Mouse (Mus musculus): ENCODE results near the gene Wrnip1. TPM values are rescaled to one million over a fixed set of nuclear protein-coding genes. Genes with fewer than 3 reads are reported as not detected.
A peak's percentile ranks its signal among the peaks of the same experiment; 100 is the strongest.

Gene Wrnip1
- total RNA-seq, 2 experiments from 2014 or later, result 62.1 to 63.7 TPM

DNA sequence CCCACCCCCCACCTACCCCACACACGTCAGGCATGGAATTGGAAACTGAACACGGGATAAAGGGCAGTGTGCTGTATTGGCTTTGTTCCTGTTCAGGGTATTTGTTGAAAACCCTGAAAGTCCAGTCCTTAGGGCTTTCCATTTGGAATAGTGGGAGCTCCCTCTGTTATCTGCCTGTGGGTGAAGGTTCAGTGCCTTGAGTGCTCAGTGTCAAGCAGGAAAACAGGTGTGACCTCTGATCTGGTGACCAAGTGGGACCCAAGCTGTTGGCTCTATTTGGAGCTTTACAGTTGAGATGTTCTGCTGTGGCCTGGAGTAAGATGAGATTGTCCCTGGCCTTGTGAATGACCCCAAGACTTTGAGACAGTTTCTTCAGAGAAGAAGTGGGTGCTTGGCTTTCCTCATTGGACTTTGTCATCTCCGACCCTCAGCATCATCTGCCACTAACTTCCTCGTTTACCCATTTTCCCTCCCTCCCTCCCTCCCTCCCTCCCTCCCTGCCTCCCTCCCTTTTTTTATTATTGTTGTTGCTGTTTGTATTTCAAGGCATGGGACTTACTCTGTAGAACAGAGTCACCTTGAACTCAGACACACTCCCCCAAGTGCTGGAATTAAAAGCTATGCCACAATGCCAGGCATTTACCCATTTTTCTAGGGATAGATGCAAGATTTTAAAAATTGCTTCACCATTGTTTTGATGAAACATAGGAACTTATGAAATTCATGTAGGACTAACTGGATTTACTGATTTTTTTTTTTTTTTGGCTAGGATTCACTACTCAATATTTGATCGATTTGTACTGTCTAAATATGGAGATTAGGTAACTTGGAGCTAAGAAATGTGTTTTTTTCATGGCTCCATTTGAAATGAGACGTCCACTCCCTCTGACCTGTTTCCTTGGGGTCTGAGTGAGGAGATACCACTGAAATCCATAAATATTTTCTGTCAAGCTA lies 22.8 kb downstream of the Wrnip1 start:
- DNase-seq (ENCODE audit: low spot score in 2 of 2), result no peak
- Histone ChIP-seq H3K4me3 (no peak overlapping the region), H3K27ac (no peak overlapping the region)
- TF ChIP-seq CTCF (conservative IDR thresholded peaks at IDR 0.05), result no peak

DNA sequence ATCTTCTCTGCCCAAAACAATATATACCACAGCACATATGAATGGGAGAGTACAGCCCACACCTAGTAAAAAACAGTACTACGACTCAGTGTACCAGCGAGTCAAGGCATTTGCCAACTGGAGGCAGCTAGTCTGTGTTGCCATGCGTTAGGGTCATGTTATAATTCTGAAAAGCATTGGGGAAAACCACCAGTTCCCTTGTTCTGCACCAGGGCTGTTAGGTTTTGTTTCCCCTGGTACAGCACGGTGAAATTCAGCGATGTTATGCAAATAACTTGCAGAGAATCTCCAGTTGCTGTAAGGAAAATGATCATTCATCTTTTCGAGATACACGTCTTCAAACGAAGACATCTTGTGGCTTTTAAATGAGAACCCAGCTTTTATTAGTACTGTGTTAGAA lies 23.7 kb downstream of the Wrnip1 start:
- Histone ChIP-seq H3K4me3 (no peak overlapping the region), H3K27ac (no peak overlapping the region)
- no peak for DNase-seq (ENCODE audit: low spot score in 2 of 2)
- no peak for TF ChIP-seq CTCF (conservative IDR thresholded peaks at IDR 0.05)

- peak; percentile 59 for TF ChIP-seq CTCF (conservative IDR thresholded peaks at IDR 0.05)
- peak overlapping the region; percentile 23; the same call in 1 of the 2 replicates for H3K27ac ChIP-seq
- no peak for DNase-seq (ENCODE audit: low spot score in 2 of 2)
- H3K4me3 ChIP-seq, result no peak overlapping the region
These were observed 25.4 kb downstream of the Wrnip1 start for GRCm38 (mm10) chr13:32827111-32827822.

- peak; percentile 8 to 57 for DNase-seq (ENCODE audit: low spot score in 2 of 2)
- no peak overlapping the region for H3K4me3 ChIP-seq
- peak overlapping the region; percentile 23; the same call in 1 of the 2 replicates for H3K27ac ChIP-seq
- TF ChIP-seq CTCF (conservative IDR thresholded peaks at IDR 0.05), result peak; percentile 83
These were observed 26.1 kb downstream of the Wrnip1 start for GRCm38 (mm10) chr13:32827951-32828350.

DNA sequence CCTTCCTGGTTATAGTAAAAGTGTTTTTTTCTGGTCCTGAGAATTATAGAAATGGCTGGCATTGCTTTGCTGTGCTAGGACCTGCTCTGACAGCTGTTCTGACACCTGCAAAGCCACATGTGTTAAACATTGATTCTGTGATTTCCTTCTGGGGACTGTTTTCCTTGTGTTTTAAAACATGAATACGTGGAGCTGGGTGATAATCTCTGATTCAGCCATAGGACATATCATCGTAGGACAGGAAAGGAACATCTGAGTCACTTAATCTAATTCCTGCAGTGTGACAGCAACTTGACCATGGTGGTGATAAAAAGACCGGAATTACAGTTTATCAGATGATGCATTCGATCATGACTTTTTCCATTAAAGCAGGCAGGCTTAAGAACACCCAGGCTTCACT lies 27.0 kb downstream of the Wrnip1 start:
- no peak for DNase-seq (ENCODE audit: low spot score in 2 of 2)
- H3K27ac ChIP-seq, result no peak overlapping the region; the same call in 1 of the 2 replicates
- no peak overlapping the region for H3K4me3 ChIP-seq
- no peak for TF ChIP-seq CTCF (conservative IDR thresholded peaks at IDR 0.05)

DNA sequence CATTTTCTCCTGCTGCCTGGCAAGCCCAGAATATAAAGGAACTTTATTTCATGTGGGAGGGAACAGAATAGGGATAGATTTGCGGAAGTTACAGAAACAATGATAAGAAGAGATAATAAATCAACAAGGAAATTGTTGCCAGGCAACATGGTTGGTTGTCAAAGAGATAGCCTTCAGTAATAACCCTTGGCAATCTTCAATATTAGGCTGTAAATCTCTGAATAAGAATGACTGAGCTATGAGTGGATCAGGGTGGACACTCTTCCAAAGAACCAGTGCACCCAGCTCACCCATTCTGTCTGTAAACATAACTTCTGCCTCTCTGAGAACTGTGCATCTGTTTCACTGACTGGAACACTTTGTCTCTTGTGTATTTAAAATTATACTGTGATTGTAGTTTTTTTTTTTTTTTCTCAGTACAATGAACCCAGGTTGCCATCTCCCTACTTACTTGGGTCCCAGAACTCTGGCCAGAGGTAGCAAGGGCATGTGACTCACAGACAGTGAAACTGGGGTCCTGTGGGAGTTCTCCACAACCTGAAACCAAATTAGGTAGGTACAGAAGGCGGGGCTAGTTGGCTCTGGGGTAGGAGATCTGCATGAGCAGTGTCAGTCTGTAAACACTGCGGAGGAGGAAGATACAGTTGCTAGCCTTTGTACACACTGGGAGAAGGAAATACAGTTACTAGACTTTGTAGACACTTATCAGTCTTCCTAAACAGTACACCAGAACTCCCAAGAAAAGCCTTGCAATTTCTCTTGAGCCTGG lies 29.9 kb downstream of the Wrnip1 start:
- no peak for DNase-seq (ENCODE audit: low spot score in 2 of 2)
- Histone ChIP-seq H3K4me3 (no peak overlapping the region), H3K27ac (peak overlapping the region; percentile 83)
- TF ChIP-seq CTCF (conservative IDR thresholded peaks at IDR 0.05), result no peak

DNA sequence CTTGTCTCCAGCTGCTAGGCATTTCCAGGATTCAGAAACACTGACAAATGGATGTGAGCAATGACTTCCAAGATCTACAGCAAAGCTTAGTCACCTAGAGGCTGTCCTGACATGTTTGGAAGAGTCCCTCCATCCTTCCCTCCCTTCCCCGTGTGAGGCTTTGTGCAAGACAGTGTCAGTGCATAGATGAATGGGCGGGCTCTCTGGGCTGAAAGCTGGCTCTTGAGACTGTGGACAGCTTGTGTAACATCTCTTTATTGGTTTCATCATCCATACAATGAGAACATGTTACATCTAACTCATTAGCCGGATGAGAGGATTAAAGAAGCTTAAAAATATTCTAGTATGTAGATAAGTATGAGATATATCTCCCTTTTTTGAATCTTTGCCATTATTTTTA lies 30.9 kb downstream of the Wrnip1 start:
- DNase-seq (ENCODE audit: low spot score in 2 of 2), result no peak
- peak overlapping the region; percentile 83 for H3K27ac ChIP-seq
- H3K4me3 ChIP-seq, result no peak overlapping the region
- no peak for TF ChIP-seq CTCF (conservative IDR thresholded peaks at IDR 0.05)

DNA sequence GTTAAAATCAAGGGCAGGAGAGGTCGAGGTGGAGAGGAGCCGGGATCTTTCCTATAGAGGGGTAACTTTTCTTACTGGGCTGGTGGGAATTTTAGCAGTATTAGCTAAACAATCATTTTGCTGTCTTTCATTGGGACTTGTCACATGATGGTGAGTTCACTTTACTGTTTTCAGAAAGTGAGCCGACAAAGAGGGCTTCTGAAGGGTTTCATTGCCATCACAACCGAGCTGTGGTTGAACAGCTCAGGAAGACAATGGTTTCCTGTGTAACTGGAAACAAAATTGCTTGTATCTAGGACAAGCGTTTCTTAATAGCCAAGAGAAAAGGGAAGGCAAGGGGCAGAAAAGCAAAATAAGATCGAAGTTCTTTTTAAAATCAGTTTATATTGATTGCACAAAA lies 31.4 kb downstream of the Wrnip1 start:
- Histone ChIP-seq H3K27ac (peak overlapping the region; percentile 83), H3K4me3 (no peak overlapping the region)
- peak in 1 of 2 experiments; percentile 5 for DNase-seq (ENCODE audit: low spot score in 2 of 2)
- TF ChIP-seq CTCF (conservative IDR thresholded peaks at IDR 0.05), result no peak

DNA sequence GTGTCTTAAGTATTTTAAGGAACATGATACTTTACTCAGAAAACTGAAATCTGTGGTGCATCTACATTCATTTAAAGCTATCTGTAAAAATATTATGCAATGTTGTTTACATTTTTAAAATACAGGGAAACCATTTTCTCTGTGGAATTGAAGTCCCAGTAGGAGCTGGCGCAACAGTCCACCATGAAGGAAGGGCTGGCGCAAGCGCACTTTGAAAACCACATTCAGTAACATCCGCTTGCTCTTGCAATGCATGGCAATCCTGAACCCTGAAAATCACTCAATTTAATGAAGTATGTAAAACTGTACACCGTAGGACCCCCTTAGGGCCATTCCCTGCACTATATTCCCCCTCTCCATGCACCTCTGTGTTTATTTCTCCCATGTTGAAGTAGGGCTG lies 32.7 kb downstream of the Wrnip1 start:
- H3K4me3 ChIP-seq, result no peak overlapping the region
- TF ChIP-seq CTCF (conservative IDR thresholded peaks at IDR 0.05), result no peak
- H3K27ac ChIP-seq, result peak overlapping the region; percentile 62; the same call in 1 of the 2 replicates
- DNase-seq (ENCODE audit: low spot score in 2 of 2), result no peak

DNA sequence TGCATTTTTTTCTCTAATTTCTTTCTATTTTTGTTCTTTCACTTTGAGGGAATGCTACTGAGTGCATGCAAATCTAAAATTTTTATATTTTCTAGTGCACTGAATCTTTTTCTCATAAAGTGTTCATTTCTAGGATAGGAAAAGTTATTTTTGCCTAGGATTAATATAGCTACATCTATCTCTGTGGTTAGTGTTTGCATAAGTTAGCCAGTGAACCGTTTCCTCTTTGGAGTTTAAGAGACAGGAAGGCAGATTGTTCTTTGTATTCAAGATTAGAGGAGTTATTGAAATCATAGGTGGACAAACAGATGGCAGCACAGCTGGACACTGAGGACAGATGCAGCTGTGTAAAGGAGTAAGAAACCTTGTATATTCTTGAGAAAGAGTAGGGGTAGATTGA lies 37.5 kb downstream of the Wrnip1 start:
- no peak for DNase-seq (ENCODE audit: low spot score in 2 of 2)

GRCm38 (mm10) chr13:32841349-32841748 lies 39.5 kb downstream of the Wrnip1 start:
- no peak for DNase-seq (ENCODE audit: low spot score in 2 of 2)
- TF ChIP-seq CTCF (conservative IDR thresholded peaks at IDR 0.05), result no peak
- no peak overlapping the region for H3K4me3 ChIP-seq
- H3K27ac ChIP-seq, result no peak overlapping the region

More for the DNA sequence above, 37.5 kb downstream of the Wrnip1 start:
- Histone ChIP-seq H3K4me3 (no peak overlapping the region), H3K27ac (no peak overlapping the region)
- TF ChIP-seq CTCF (conservative IDR thresholded peaks at IDR 0.05), result no peak

DNA sequence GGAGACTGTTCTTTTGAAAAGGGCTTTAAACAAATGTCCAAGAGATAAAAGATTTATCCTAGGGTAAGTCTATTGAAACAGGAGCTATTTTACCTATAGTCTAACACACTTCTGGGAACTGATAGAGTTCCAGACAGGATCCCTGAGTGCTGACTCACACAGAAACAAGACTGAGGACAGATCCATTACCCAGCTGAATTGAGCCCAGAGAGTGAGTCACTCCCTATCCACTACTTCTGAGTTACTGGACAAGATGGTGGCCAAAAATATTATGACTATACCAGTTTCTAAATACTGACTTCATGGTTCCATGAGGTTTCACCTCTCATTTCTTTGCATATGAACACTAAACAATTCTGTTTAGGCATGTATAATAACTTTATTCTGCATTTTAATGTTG lies 44.4 kb downstream of the Wrnip1 start:
- no peak for TF ChIP-seq CTCF (conservative IDR thresholded peaks at IDR 0.05)
- H3K4me3 ChIP-seq, result no peak overlapping the region
- no peak for DNase-seq (ENCODE audit: low spot score in 2 of 2)
- H3K27ac ChIP-seq, result no peak overlapping the region

- Histone ChIP-seq H3K4me3 (no peak overlapping the region), H3K27ac (no peak overlapping the region)
- TF ChIP-seq CTCF (conservative IDR thresholded peaks at IDR 0.05), result no peak
- DNase-seq (ENCODE audit: low spot score in 2 of 2), result no peak
These were observed 47.3 kb downstream of the Wrnip1 start for GRCm38 (mm10) chr13:32849092-32849491.
